Mouse (Mus musculus) kidney, adult 2 months (tissue): ENCODE results near the gene Gtf2a1.

Experiments
- CTCF ChIP-seq: fragments of 200-500 bp; conservative IDR thresholded peaks from 2 replicates; pipeline ENCODE4 v1.5.1; 2011; ENCODE audit warnings: low read depth, mild to moderate bottlenecking, control low read depth, low read length, moderate library complexity, mixed read lengths; ENCODE audit not compliant: insufficient read depth, insufficient read length
- POLR2A ChIP-seq: fragments of 200-500 bp; IDR thresholded peaks from one replicate; pipeline ENCODE4 v1.6.1; 2011; ENCODE audit warnings: low read depth, low read length, control low read depth

DNA sequence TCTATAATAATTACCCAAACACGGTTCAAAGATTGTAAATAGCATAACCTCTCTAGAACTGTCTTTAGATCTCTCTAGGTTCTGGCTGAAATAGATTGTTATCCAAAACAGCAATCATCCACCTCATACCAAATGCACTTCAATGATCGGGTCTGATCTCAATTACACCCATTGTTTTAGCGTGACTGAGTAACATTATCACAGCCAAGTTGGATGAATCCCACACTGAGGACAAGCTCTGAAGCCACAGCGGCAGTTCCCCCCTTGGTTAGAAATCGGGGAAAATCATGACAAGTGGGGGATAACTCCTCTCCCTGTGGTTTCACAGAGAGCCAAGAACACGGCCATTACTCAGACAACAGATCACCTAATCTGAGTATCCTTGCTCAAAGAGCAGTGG, 76.3 kb downstream of the Gtf2a1 start:
- TF ChIP-seq POLR2A (no peak), CTCF (no peak)
